Mouse (Mus musculus) frontal cortex, postnatal 25 days (tissue): ENCODE data around the gene Olfr1231.

Experiments
- DNase-seq, 2 experiments: peaks; one replicate each; pipeline ENCODE4 v3.0.0; 2022; ENCODE audit warnings: low spot score in 2 of 2

The Olfr1231 gene

GRCm38 (mm10) chr2:89306974-89307373, at the start of gene Olfr1231:
Gene Olfr1231, minus strand, starts transcription at chr2:89307074.
- no peak for DNase-seq

- no peak for DNase-seq
Observed at GRCm38 (mm10) chr2:89342298-89342697, 35.4 kb upstream of the Olfr1231 start, which contains the start of gene Olfr1233. Gene Olfr1233, minus strand, starts transcription at chr2:89342398.

GRCm38 (mm10) chr2:89329575-89329974, 22.7 kb upstream of the Olfr1231 start, which contains the start of gene Olfr1232:
Gene Olfr1232, minus strand, starts transcription at chr2:89329675.
- no peak for DNase-seq

- DNase-seq = no peak
Observed at GRCm38 (mm10) chr2:89297168-89297567, 9.7 kb downstream of the Olfr1231 start, which contains the start of gene Olfr1230. Gene Olfr1230, minus strand, starts transcription at chr2:89297268.

- DNase-seq = no peak
Observed at GRCm38 (mm10) chr2:89287914-89288313, 19.0 kb downstream of the Olfr1231 start, which contains the start of gene Olfr1229. Gene Olfr1229, minus strand, starts transcription at chr2:89288014.

GRCm38 (mm10) chr2:89253962-89254361, 52.9 kb downstream of the Olfr1231 start, which contains the start of gene Olfr1228:
Gene Olfr1228, minus strand, starts transcription at chr2:89254062.
- no peak for DNase-seq
